Comparison of ENCODE assay signal across 22 mouse cellular contexts in genomic region chr2:4444740-4445139, GRCm38 (mm10).
DNase-seq lines count a peak whose midpoint lies in the region; ATAC-seq and TF ChIP-seq lines count a peak whose summit lies in the region.
"Had no signal": no experiment of that assay in that cellular context is flagged by ENCODE, and none has a peak within 500 bp of the region (broad histone marks: within the 10 kb centered on the region; RNA-seq: fewer than 3 reads in every experiment).

No protein-coding gene starts in this region.

- H3ac ChIP-seq in C2C12 (ENCODE audit: control insufficient read depth, insufficient read length, low read depth), result no peak overlapping the region
- no peak overlapping the region for H3ac ChIP-seq in myocyte (ENCODE audit: control insufficient read depth, insufficient read length)

- H3K4me1 ChIP-seq in heart, embryonic 11.5 days (ENCODE audit: control insufficient read depth, insufficient read depth, low read length), result peaks cover 48% of the 10 kb centered on the region
- H3K4me1 ChIP-seq in kidney, postnatal 0 days (replicated peaks; ENCODE audit: insufficient read depth, low read length), result peaks cover 2% of the 10 kb centered on the region; the same call in 1 of the 2 replicates

- TF ChIP-seq POLR2A in myocyte (IDR thresholded peaks at IDR 0.05; ENCODE audit: insufficient read length, low read depth), result no peak

- 68% methylated on average over 3 of the region's 3 CpGs for WGBS in heart, embryonic 11.5 days (ENCODE audit: insufficient replicate concordance)
- WGBS in kidney, postnatal 0 days, result 74% methylated on average over 3 of the region's 3 CpGs

- H3K36me3 ChIP-seq in heart, embryonic 11.5 days (ENCODE audit: control insufficient read depth, insufficient read depth, low read length), result no peaks in the 10 kb centered on the region
- no peaks in the 10 kb centered on the region for H3K36me3 ChIP-seq in kidney, postnatal 0 days (ENCODE audit: insufficient read depth, low read length)
- peaks cover 18% of the 10 kb centered on the region for H3K36me3 ChIP-seq in C2C12 (ENCODE audit: control insufficient read depth, insufficient read depth)
- H3K36me3 ChIP-seq in myocyte (ENCODE audit: control insufficient read depth, insufficient read depth), result peaks cover 8% of the 10 kb centered on the region
- H3K36me3 ChIP-seq: embryonic facial prominence, embryonic 15.5 days; forebrain, embryonic 15.5 days had no signal

- no peak overlapping the region for H3K4me3 ChIP-seq in heart, embryonic 11.5 days (ENCODE audit: low read depth, low read length)
- H3K4me3 ChIP-seq in kidney, postnatal 0 days (replicated peaks; ENCODE audit: low read depth, low read length), result no peak overlapping the region
- H3K4me3 ChIP-seq in C2C12 (ENCODE audit: insufficient read depth, poor library complexity, severe bottlenecking) (no peak overlapping the region), myocyte (no peak overlapping the region)
- H3K4me3 ChIP-seq: embryonic facial prominence, embryonic 13.5 days; embryonic facial prominence, embryonic 15.5 days; forebrain, embryonic 13.5 days; forebrain, embryonic 15.5 days had no signal

- peaks cover 82% of the 10 kb centered on the region for H3K79me2 ChIP-seq in C2C12 (ENCODE audit: control insufficient read depth, insufficient read depth)
- peaks cover 67% of the 10 kb centered on the region for H3K79me2 ChIP-seq in myocyte (ENCODE audit: control insufficient read depth, insufficient read depth)

- peaks cover 42% of the 10 kb centered on the region for H3K79me3 ChIP-seq in C2C12 (ENCODE audit: low read depth)

- H3K27me3 ChIP-seq in heart, embryonic 11.5 days (ENCODE audit: control insufficient read depth, insufficient read depth, low read length), result no peaks in the 10 kb centered on the region
- H3K27me3 ChIP-seq in kidney, postnatal 0 days (ENCODE audit: insufficient read depth, low read length), result no peaks in the 10 kb centered on the region
- H3K27me3 ChIP-seq in C2C12 (ENCODE audit: control insufficient read depth, insufficient read depth, insufficient read length) (no peaks in the 10 kb centered on the region), myocyte (ENCODE audit: control insufficient read depth, insufficient read depth, insufficient read length) (no peaks in the 10 kb centered on the region)
- H3K27me3 ChIP-seq: embryonic facial prominence, embryonic 13.5 days; embryonic facial prominence, embryonic 15.5 days; forebrain, embryonic 13.5 days; forebrain, embryonic 15.5 days had no signal

- DNase-seq in heart, adult 11 months, result peak; percentile 90
- peak; percentile 17 for DNase-seq in kidney, postnatal 0 days (ENCODE audit: low spot score)
- DNase-seq in kidney, postnatal 10 days, result no peak
- no peak for DNase-seq in layer of hippocampus, postnatal 10 days (ENCODE audit: low spot score in 2 of 2)
- DNase-seq: adrenal gland, adult 2 months; adrenal gland, postnatal 10 days; adrenal gland, postnatal 25 days; B cell, adult 2 months; cerebellum, adult 11 months; cerebellum, adult 18-20 months; cerebellum, adult 8-10 months; cerebellum, adult 9-11 months; cerebellum, postnatal 14 days; cerebellum, postnatal 36 days; embryo, embryonic 11 days had no signal

- ATAC-seq in heart, embryonic 11.5 days (replicated peaks; ENCODE audit: insufficient number of reproducible peaks, low FRiP score, low TSS enrichment), result no peak
- no peak for ATAC-seq in kidney, postnatal 0 days (replicated peaks; ENCODE audit: low FRiP score, low read depth)
- ATAC-seq: forebrain, embryonic 13.5 days; forebrain, embryonic 15.5 days had no signal

- no peaks in the 10 kb centered on the region for H3K9me3 ChIP-seq in heart, embryonic 11.5 days (replicated peaks; ENCODE audit: control insufficient read depth, low read length)
- no peaks in the 10 kb centered on the region for H3K9me3 ChIP-seq in kidney, postnatal 0 days (replicated peaks; ENCODE audit: low read length)
- H3K9me3 ChIP-seq: embryonic facial prominence, embryonic 13.5 days; embryonic facial prominence, embryonic 15.5 days; forebrain, embryonic 13.5 days; forebrain, embryonic 15.5 days had no signal

- H3K27ac ChIP-seq in heart, embryonic 11.5 days (ENCODE audit: low read depth, low read length), result no peak overlapping the region
- H3K27ac ChIP-seq in kidney, postnatal 0 days, result no peak overlapping the region
- H3K27ac ChIP-seq: forebrain, embryonic 13.5 days; forebrain, embryonic 15.5 days had no signal

- no peak for TF ChIP-seq CTCF in kidney, postnatal 0 days (IDR thresholded peaks at IDR 0.05; ENCODE audit: low read depth)
- TF ChIP-seq CTCF in C2C12 (IDR thresholded peaks at IDR 0.05; ENCODE audit: control insufficient read depth, insufficient read depth, insufficient read length), result no peak

- H3K9ac ChIP-seq in heart, embryonic 11.5 days (ENCODE audit: low read depth, low read length), result no peak overlapping the region
- H3K9ac ChIP-seq in kidney, postnatal 0 days (ENCODE audit: low read depth, low read length), result no peak overlapping the region
- H3K9ac ChIP-seq: embryonic facial prominence, embryonic 13.5 days; embryonic facial prominence, embryonic 15.5 days; forebrain, embryonic 13.5 days; forebrain, embryonic 15.5 days had no signal

- no peak overlapping the region for H3K4me2 ChIP-seq in heart, embryonic 11.5 days
- H3K4me2 ChIP-seq in kidney, postnatal 0 days (ENCODE audit: low read length), result no peak overlapping the region
- peak overlapping the region; percentile 82 for H3K4me2 ChIP-seq in myocyte (ENCODE audit: low read depth)
- H3K4me2 ChIP-seq: embryonic facial prominence, embryonic 13.5 days; embryonic facial prominence, embryonic 15.5 days; forebrain, embryonic 13.5 days; forebrain, embryonic 15.5 days had no signal

TF ChIP-seq in C2C12, 6 proteins besides CTCF, POLR2A, EP300 and RAD21:
- TF ChIP-seq MYOD1 (IDR thresholded peaks at IDR 0.05; ENCODE audit: control insufficient read depth, insufficient read length, low read depth), result peak; percentile 35
- no peak for TF ChIP-seq MAX (IDR thresholded peaks at IDR 0.05)
- TF ChIP-seq MYOG (IDR thresholded peaks at IDR 0.05; ENCODE audit: control insufficient read depth, extremely low read depth, insufficient read length), result no peak

TF ChIP-seq in myocyte, 11 proteins besides CTCF, POLR2A, EP300 and RAD21:
- TF ChIP-seq MYOG (IDR thresholded peaks at IDR 0.05; ENCODE audit: control insufficient read depth in 1 of 3, insufficient read depth in 1 of 3, insufficient read length in 2 of 3, low read depth in 2 of 3) (peak in 1 of 3 experiments; percentile 4), POLR2AphosphoS2 (IDR thresholded peaks at IDR 0.05; ENCODE audit: insufficient read length, low read depth) (no peak), USF1 (IDR thresholded peaks at IDR 0.05; ENCODE audit: low read depth) (no peak), TCF12 (IDR thresholded peaks at IDR 0.05; ENCODE audit: insufficient read depth, poor library complexity, severe bottlenecking) (no peak), E2F4 (IDR thresholded peaks at IDR 0.05; ENCODE audit: insufficient read depth) (no peak), REST (IDR thresholded peaks at IDR 0.05; ENCODE audit: insufficient read depth, insufficient read length) (no peak), TCF3 (IDR thresholded peaks at IDR 0.05; ENCODE audit: insufficient read length, low read depth) (no peak), MYOD1 (IDR thresholded peaks at IDR 0.05; ENCODE audit: control insufficient read depth in 1 of 3, insufficient read length in 2 of 3, low read depth in 2 of 3) (peak in 2 of 3 experiments; percentile 61 to 64), SRF (IDR thresholded peaks at IDR 0.05; ENCODE audit: control insufficient read depth, insufficient read length, low read depth) (no peak), MAX (IDR thresholded peaks at IDR 0.05; ENCODE audit: low read depth) (no peak)

Comparison
In these comparisons a context has a peak if more than half of its experiments do, and no peak if none do; other contexts are left out.
1. DNase-seq: peak in heart, adult 11 months (single experiment) and kidney, postnatal 0 days (single experiment); none in kidney, postnatal 10 days (single experiment) and layer of hippocampus, postnatal 10 days (0 of 2).